Mouse (Mus musculus): ENCODE data around the gene Gsta3. TPM values are rescaled to one million over a fixed set of nuclear protein-coding genes. Genes with fewer than 3 reads are reported as not detected.
"Not testable (repeated sequence)": the region's sequence is repeated elsewhere in the genome, so short reads cannot be mapped to it uniquely, and the experiment has no call there.

The Gsta3 gene
- total RNA-seq, 2 experiments from 2014 or later: 0.78 TPM; not detected in 1

- intact Hi-C loops (cut with DNase I): no loop called here
- DNase-seq: no peak
Observed at GRCm38 (mm10) chr1:21252566-21253302, 12.3 kb downstream of the Gsta3 start.

- intact Hi-C loops (cut with DNase I): no loop called here
Observed at GRCm38 (mm10) chr1:21253303-21253650, 12.9 kb downstream of the Gsta3 start.

GRCm38 (mm10) chr1:21253856-21254255, 13.5 kb downstream of the Gsta3 start:
- no peak for DNase-seq
- intact Hi-C loops (cut with DNase I): no loop called here

More at GRCm38 (mm10) chr1:21253303-21253650, 12.9 kb downstream of the Gsta3 start:
- DNase-seq: no peak

- intact Hi-C loops (cut with DNase I): no loop called here
Observed at GRCm38 (mm10) chr1:21255625-21256345, 15.4 kb downstream of the Gsta3 start.

GRCm38 (mm10) chr1:21256391-21256790, 16.0 kb downstream of the Gsta3 start:
- no peak for DNase-seq
- intact Hi-C loops (cut with DNase I): no loop called here

More at GRCm38 (mm10) chr1:21255625-21256345, 15.4 kb downstream of the Gsta3 start:
- DNase-seq: no peak

GRCm38 (mm10) chr1:21256871-21257270, 16.5 kb downstream of the Gsta3 start:
- intact Hi-C loops (cut with DNase I): no loop called here
- no peak for DNase-seq

- intact Hi-C loops (cut with DNase I); DNase-seq: not testable (repeated sequence)
Observed at GRCm38 (mm10) chr1:21259981-21260380, 19.6 kb downstream of the Gsta3 start.

- DNase-seq: no peak
- intact Hi-C loops (cut with DNase I): no loop called here
Observed at GRCm38 (mm10) chr1:21262401-21262800, 22.0 kb downstream of the Gsta3 start.

GRCm38 (mm10) chr1:21263986-21264385, 23.6 kb downstream of the Gsta3 start:
- DNase-seq: no peak
- intact Hi-C loops (cut with DNase I): no loop called here

- no peak for DNase-seq
- intact Hi-C loops (cut with DNase I): no loop called here
Observed at GRCm38 (mm10) chr1:21264747-21265146, 24.4 kb downstream of the Gsta3 start.

- intact Hi-C loops (cut with DNase I): no loop called here
- DNase-seq: no peak
Observed at GRCm38 (mm10) chr1:21266766-21267165, 26.4 kb downstream of the Gsta3 start.

- intact Hi-C loops (cut with DNase I); DNase-seq: not testable (repeated sequence)
Observed at GRCm38 (mm10) chr1:21267466-21267865, 27.1 kb downstream of the Gsta3 start.

- peak; percentile 78 for DNase-seq
Observed at GRCm38 (mm10) chr1:21271343-21272055, 31.1 kb downstream of the Gsta3 start.

GRCm38 (mm10) chr1:21272056-21272431, 31.7 kb downstream of the Gsta3 start:
- peak; percentile 46 for DNase-seq
- intact Hi-C loops (cut with DNase I): no loop called here

More at GRCm38 (mm10) chr1:21271343-21272055, 31.1 kb downstream of the Gsta3 start:
- intact Hi-C loops (cut with DNase I): no loop called here

- DNase-seq: no peak
- intact Hi-C loops (cut with DNase I): no loop called here
Observed at GRCm38 (mm10) chr1:21273091-21273490, 32.7 kb downstream of the Gsta3 start.

- intact Hi-C loops (cut with DNase I): no loop called here
- DNase-seq: no peak
Observed at GRCm38 (mm10) chr1:21274437-21275040, 34.1 kb downstream of the Gsta3 start.

GRCm38 (mm10) chr1:21275366-21275765, 35.0 kb downstream of the Gsta3 start:
- peak; percentile 2 for DNase-seq
- intact Hi-C loops (cut with DNase I): not testable (repeated sequence)

GRCm38 (mm10) chr1:21276158-21276557, 35.8 kb downstream of the Gsta3 start:
- intact Hi-C loops (cut with DNase I); DNase-seq: not testable (repeated sequence)

- intact Hi-C loops (cut with DNase I): loop anchor here (5.0 kb wide), 1 partner anchor 73 kb away; no protein-coding TSS in a partner anchor
- DNase-seq: no peak
Observed at GRCm38 (mm10) chr1:21280306-21280705, 39.9 kb downstream of the Gsta3 start.

- intact Hi-C loops (cut with DNase I): loop anchor here (5.0 kb wide), 1 partner anchor 77 kb away; no protein-coding TSS in a partner anchor
- DNase-seq: not testable (repeated sequence)
Observed at GRCm38 (mm10) chr1:21284644-21285043, 44.3 kb downstream of the Gsta3 start.

GRCm38 (mm10) chr1:21291394-21291793, 51.0 kb downstream of the Gsta3 start:
- no peak for DNase-seq
- intact Hi-C loops (cut with DNase I): no loop called here
